Comparison of ENCODE assay signal across 18 mouse cellular contexts in the genomic region with DNA sequence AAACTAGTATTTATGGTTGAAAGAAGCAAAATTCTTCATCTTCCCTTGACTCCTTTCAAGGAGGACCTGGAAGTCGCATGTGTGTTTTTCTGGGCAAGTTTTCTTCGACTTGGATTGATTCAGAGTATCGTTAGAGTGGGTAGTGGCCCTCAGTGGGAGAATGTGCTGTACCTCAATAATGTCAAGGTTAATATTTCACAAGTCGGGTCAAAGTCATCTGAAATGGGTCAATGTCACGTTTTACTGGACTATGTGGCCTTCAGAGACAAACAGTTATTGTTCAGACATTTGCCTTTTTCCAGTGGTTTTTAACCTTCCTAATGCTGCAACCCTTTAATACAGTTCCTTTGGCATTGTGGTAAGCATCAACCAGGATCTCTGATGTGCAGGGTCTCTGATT.
"Had no signal": no experiment of that assay in that cellular context is flagged by ENCODE, and none has a peak within 500 bp of the region (broad histone marks: within the 10 kb centered on the region; RNA-seq: fewer than 3 reads in every experiment).

No protein-coding gene starts in this region.

- H3K27ac ChIP-seq: heart, adult 2 months; heart, embryonic 13.5 days; heart, embryonic 15.5 days; hindbrain, embryonic 13.5 days; hindbrain, embryonic 15.5 days; limb, embryonic 13.5 days; limb, embryonic 15.5 days; liver, embryonic 12.5 days; liver, embryonic 14.5 days had no signal

- H3K4me1 ChIP-seq: liver, embryonic 12.5 days had no signal

- H3K4me3 ChIP-seq: heart, adult 2 months; heart, embryonic 13.5 days; heart, embryonic 15.5 days; hindbrain, embryonic 13.5 days; hindbrain, embryonic 15.5 days; limb, embryonic 13.5 days; limb, embryonic 15.5 days; liver, embryonic 12.5 days had no signal

- H3K27me3 ChIP-seq: heart, embryonic 13.5 days; heart, embryonic 15.5 days; hindbrain, embryonic 13.5 days; hindbrain, embryonic 15.5 days; limb, embryonic 13.5 days; limb, embryonic 15.5 days; liver, embryonic 12.5 days had no signal

- H3K9ac ChIP-seq: heart, embryonic 13.5 days; heart, embryonic 15.5 days; hindbrain, embryonic 13.5 days; hindbrain, embryonic 15.5 days; limb, embryonic 13.5 days; limb, embryonic 15.5 days; liver, embryonic 12.5 days; liver, embryonic 14.5 days had no signal

- H3K36me3 ChIP-seq: heart, embryonic 13.5 days; heart, embryonic 15.5 days; hindbrain, embryonic 13.5 days; hindbrain, embryonic 15.5 days; limb, embryonic 13.5 days; limb, embryonic 15.5 days; liver, embryonic 12.5 days had no signal

- DNase-seq: gastrocnemius, postnatal 14 days; gastrocnemius, postnatal 36 days; heart, adult 2 months; heart, postnatal 14 days; heart, postnatal 36 days; kidney, adult 11 months; kidney, postnatal 14 days; layer of hippocampus, adult 9-11 months; layer of hippocampus, postnatal 36 days; left cerebral cortex, postnatal 4 days had no signal
